In genomic region chr6:67035388-67036299, GRCm38 (mm10) we compare ENCODE assay signal across 8 mouse cellular contexts. TPM values are rescaled to one million over a fixed set of nuclear protein-coding genes. Genes with fewer than 3 reads are reported as not detected.
A peak's percentile ranks its signal among the peaks of the same experiment; 100 is the strongest.
DNase-seq lines count a peak whose midpoint lies in the region; ATAC-seq and TF ChIP-seq lines count a peak whose summit lies in the region.

No protein-coding gene starts in this region.

- H3K9ac ChIP-seq in embryonic facial prominence, embryonic 13.5 days: peak overlapping the region; percentile 82
- peak overlapping the region; percentile 95 for H3K9ac ChIP-seq in hindbrain, embryonic 16.5 days (ENCODE audit: low read depth, low read length)
- H3K9ac ChIP-seq in liver, embryonic 14.5 days (replicated peaks): peak overlapping the region; percentile 98
- H3K9ac ChIP-seq in neural tube, embryonic 12.5 days: peak overlapping the region; percentile 77; the same call in 1 of the 2 replicates

- H3K4me3 ChIP-seq in left cerebral cortex, adult 2 months: peak overlapping the region; percentile 74
- peak overlapping the region; percentile 79 for H3K4me3 ChIP-seq in embryonic facial prominence, embryonic 13.5 days
- peak overlapping the region; percentile 92 for H3K4me3 ChIP-seq in hindbrain, embryonic 16.5 days (ENCODE audit: low read length)
- peak overlapping the region; percentile 91 to 97 for H3K4me3 ChIP-seq in liver, embryonic 14.5 days (ENCODE audit: insufficient read depth in 1 of 2, low read depth in 2 of 2, low read length in 2 of 2)
- H3K4me3 ChIP-seq in neural tube, embryonic 12.5 days: peak overlapping the region; percentile 71

- TF ChIP-seq CTCF in left cerebral cortex, adult 2 months (IDR thresholded peaks at IDR 0.05): no peak
- no peak for TF ChIP-seq CTCF in liver, embryonic 14.5 days (IDR thresholded peaks at IDR 0.05; ENCODE audit: low read depth)

- no peaks in the 10 kb centered on the region for H3K9me3 ChIP-seq in embryonic facial prominence, embryonic 13.5 days
- no peaks in the 10 kb centered on the region for H3K9me3 ChIP-seq in hindbrain, embryonic 16.5 days (ENCODE audit: control insufficient read depth, low read length)
- H3K9me3 ChIP-seq in liver, embryonic 14.5 days (ENCODE audit: control insufficient read depth, low read length): no peaks in the 10 kb centered on the region
- H3K9me3 ChIP-seq in neural tube, embryonic 12.5 days: no peaks in the 10 kb centered on the region

- DNase-seq in left cerebral cortex, adult 2 months (ENCODE audit: extremely low spot score in 1 of 2, low spot score in 2 of 2): no peak
- DNase-seq in left cerebral cortex, postnatal 25 days (ENCODE audit: low spot score in 2 of 2): no peak
- DNase-seq in liver, embryonic 14.5 days (ENCODE audit: low read depth in 3 of 3, low spot score in 3 of 3): peak; percentile 68 to 72 (median 70)
- DNase-seq in ovary, adult 18-20 months (ENCODE audit: low spot score): no peak
- DNase-seq in left cerebral cortex, adult 11 months (ENCODE audit: low spot score): no peak

- intact Hi-C loops in left cerebral cortex, adult 2 months (cut with DNase I): loop anchor here (2.0 to 5.0 kb wide), 7 partner anchors 67 to 232 kb away; partner anchors contain the start of gene Gng12
- intact Hi-C loops in left cerebral cortex, postnatal 25 days (cut with DNase I): loop anchor here (2.0 to 10.0 kb wide), 4 partner anchors 71 to 193 kb away; partner anchors contain the start of gene Gng12

- 0 out of 2 replicates have a peak, but pooled peaks cover 4% of the 10 kb centered on the region for H3K27me3 ChIP-seq in embryonic facial prominence, embryonic 13.5 days
- no peaks in the 10 kb centered on the region for H3K27me3 ChIP-seq in hindbrain, embryonic 16.5 days (replicated peaks; ENCODE audit: control insufficient read depth, insufficient read depth, low read length)
- H3K27me3 ChIP-seq in liver, embryonic 14.5 days (ENCODE audit: control insufficient read depth, insufficient read depth, low read length): no peaks in the 10 kb centered on the region
- H3K27me3 ChIP-seq in neural tube, embryonic 12.5 days (replicated peaks): no peaks in the 10 kb centered on the region

- H3K4me2 ChIP-seq in embryonic facial prominence, embryonic 13.5 days: peak overlapping the region; percentile 78
- peak overlapping the region; percentile 78 for H3K4me2 ChIP-seq in hindbrain, embryonic 16.5 days (ENCODE audit: low read length)
- peak overlapping the region; percentile 69 for H3K4me2 ChIP-seq in liver, embryonic 14.5 days (ENCODE audit: low read depth)
- peak overlapping the region; percentile 71 for H3K4me2 ChIP-seq in neural tube, embryonic 12.5 days (replicated peaks)

- ATAC-seq in embryonic facial prominence, embryonic 13.5 days (ENCODE audit: insufficient number of reproducible peaks, insufficient read depth, low FRiP score, low TSS enrichment, low read depth): no peak
- no peak for ATAC-seq in hindbrain, embryonic 16.5 days
- ATAC-seq in liver, embryonic 14.5 days (ENCODE audit: insufficient read depth): peak; percentile 64
- no peak for ATAC-seq in neural tube, embryonic 12.5 days (ENCODE audit: low FRiP score, low read depth)

- H3K4me1 ChIP-seq in embryonic facial prominence, embryonic 13.5 days: peaks cover 20% of the 10 kb centered on the region
- peaks cover 13% of the 10 kb centered on the region for H3K4me1 ChIP-seq in hindbrain, embryonic 16.5 days (ENCODE audit: control insufficient read depth, insufficient read depth, low read depth, low read length)
- H3K4me1 ChIP-seq in liver, embryonic 14.5 days (replicated peaks; ENCODE audit: control insufficient read depth in 2 of 2, insufficient read depth in 2 of 2, low read length in 1 of 2): peaks cover 14 to 19% of the 10 kb centered on the region in 2 experiments
- H3K4me1 ChIP-seq in neural tube, embryonic 12.5 days: peaks cover 22% of the 10 kb centered on the region

- peak; percentile 54; the same call in 1 of the 2 replicates for TF ChIP-seq EP300 in liver, embryonic 14.5 days (IDR thresholded peaks at IDR 0.05; ENCODE audit: low read depth)

- WGBS in embryonic facial prominence, embryonic 13.5 days: 9% methylated on average over 19 of the region's 19 CpGs
- WGBS in hindbrain, embryonic 16.5 days: 6% methylated on average over 19 of the region's 19 CpGs
- 18% methylated on average over 19 of the region's 19 CpGs for WGBS in liver, embryonic 14.5 days (ENCODE audit: insufficient replicate concordance)
- 10% methylated on average over 19 of the region's 19 CpGs for WGBS in neural tube, embryonic 12.5 days

- peak overlapping the region; percentile 89; the same call in 1 of the 2 replicates for H3K27ac ChIP-seq in left cerebral cortex, adult 2 months
- peak overlapping the region; percentile 90; the same call in 1 of the 2 replicates for H3K27ac ChIP-seq in embryonic facial prominence, embryonic 13.5 days
- H3K27ac ChIP-seq in hindbrain, embryonic 16.5 days (ENCODE audit: low read depth, low read length): no peak overlapping the region
- peak overlapping the region; percentile 96 for H3K27ac ChIP-seq in liver, embryonic 14.5 days
- H3K27ac ChIP-seq in neural tube, embryonic 12.5 days: no peak overlapping the region

- H3K36me3 ChIP-seq in embryonic facial prominence, embryonic 13.5 days: no peaks in the 10 kb centered on the region
- H3K36me3 ChIP-seq in hindbrain, embryonic 16.5 days (ENCODE audit: control insufficient read depth, insufficient read depth, low read length): no peaks in the 10 kb centered on the region
- H3K36me3 ChIP-seq in liver, embryonic 14.5 days (replicated peaks; ENCODE audit: control insufficient read depth, insufficient read depth, low read depth): peaks cover 18% of the 10 kb centered on the region
- H3K36me3 ChIP-seq in neural tube, embryonic 12.5 days: no peaks in the 10 kb centered on the region

RNA-seq across cellular contexts. Expression of gene Gadd45a, which starts 1.6 kb away (rescaled TPM):
- total RNA-seq in left cerebral cortex, adult 2 months (2021): 10 to 100 TPM; 11.5 to 12.7 TPM
- 10 to 100 TPM in 1 of 2 experiments, 1 to 10 TPM in 1; 7.4 to 11.0 TPM for total RNA-seq in left cerebral cortex, postnatal 25 days (2021)
- polyA plus RNA-seq in embryonic facial prominence, embryonic 13.5 days (2015; fragmentation: Nextera tagmentation; extraction: Ambion mirVana): 15.7 and 19.7 TPM in 2 replicates
- 15.3 and 18.5 TPM in 2 replicates for polyA plus RNA-seq in hindbrain, embryonic 16.5 days (2015; fragmentation: Nextera tagmentation; extraction: Ambion mirVana)
- 70.1 and 90.4 TPM in 2 replicates for polyA plus RNA-seq in liver, embryonic 14.5 days (2012; rRNA removed)
- 49.8 and 56.8 TPM in 2 replicates for polyA plus RNA-seq in liver, embryonic 14.5 days (2014; fragmentation: Nextera tagmentation; extraction: Ambion mirVana)
- polyA plus RNA-seq in neural tube, embryonic 12.5 days (2016; fragmentation: Nextera tagmentation; extraction: Ambion mirVana): 35.3 and 35.6 TPM in 2 replicates

Comparison
In these comparisons a context has a peak if more than half of its experiments do, and no peak if none do; other contexts are left out.
1. DNase-seq: peak in liver, embryonic 14.5 days (3 of 3); none in left cerebral cortex, adult 2 months (0 of 2), left cerebral cortex, postnatal 25 days (0 of 2), ovary, adult 18-20 months (single experiment) and left cerebral cortex, adult 11 months (single experiment).
2. H3K27ac ChIP-seq: peak in left cerebral cortex, adult 2 months (single experiment), embryonic facial prominence, embryonic 13.5 days (single experiment) and liver, embryonic 14.5 days (single experiment); none in hindbrain, embryonic 16.5 days (single experiment) and neural tube, embryonic 12.5 days (single experiment).
3. Peak in every context shown above with its lines, with median percentiles within 50 percentile points of each other: H3K4me3 ChIP-seq, H3K4me2 ChIP-seq and H3K9ac ChIP-seq.